Mouse (Mus musculus) CH12.LX (cell line): ENCODE results near the gene Narfl. TPM values are rescaled to one million over a fixed set of nuclear protein-coding genes. Genes with fewer than 3 reads are reported as not detected.
A peak's percentile ranks its signal among the peaks of the same experiment; 100 is the strongest.

Experiments
- DNase-seq: peaks from one replicate; pipeline ENCODE4 v3.0.0-alpha.2; 2013; ENCODE audit errors: extremely low read depth
- H3K27ac ChIP-seq: 2 replicates; pipeline ENCODE4 v1.5.1; 2012; ENCODE audit warnings: low read depth, mild to moderate bottlenecking, control low read depth, moderate library complexity; ENCODE audit not compliant: insufficient read depth
- H3K27me3 ChIP-seq: replicated peaks from 2 replicates; pipeline ENCODE3; 2012; ENCODE audit warnings: inconsistent platforms
- H3K36me3 ChIP-seq, 2 experiments: replicated peaks in 1 of 2; 2 replicates each; pipeline versions ENCODE3 to v1.6.1; 2012; ENCODE audit warnings: inconsistent platforms in 1 of 2, low read length in 1 of 2, mild to moderate bottlenecking in 1 of 2, mixed read lengths in 1 of 2, moderate library complexity in 1 of 2; ENCODE audit not compliant: control insufficient read depth in 1 of 2, insufficient read depth in 1 of 2
- H3K4me1 ChIP-seq, 2 experiments: 2 replicates each; pipeline ENCODE4 v1.6.1; 2012; ENCODE audit warnings: inconsistent platforms in 1 of 2, moderate library complexity in 1 of 2; ENCODE audit not compliant: insufficient read depth in 2 of 2, control insufficient read depth in 1 of 2
- H3K4me2 ChIP-seq: 2 replicates; pipeline ENCODE4 v1.6.1; 2012; ENCODE audit warnings: low read depth, mild to moderate bottlenecking, control low read depth; ENCODE audit not compliant: poor library complexity, insufficient read depth, severe bottlenecking
- H3K4me3 ChIP-seq, 3 experiments: fragments of 150-350 bp in 1 of 3; sonication (generic) in 1 of 3; replicated peaks in 1 of 3; 2 replicates each; pipeline versions ENCODE3 to v1.5.1; 2011 to 2012; ENCODE audit warnings: low read depth in 2 of 3, low read length in 2 of 3, mild to moderate bottlenecking in 2 of 3, moderate library complexity in 2 of 3, control low read depth in 1 of 3, improper control_type of control experiment in 1 of 3, inconsistent platforms in 1 of 3, mixed read lengths in 1 of 3; ENCODE audit not compliant: poor library complexity in 1 of 3
- H3K79me2 ChIP-seq: replicated peaks from 2 replicates; pipeline ENCODE4 v1.6.1; 2012; ENCODE audit warnings: mild to moderate bottlenecking, moderate library complexity; ENCODE audit not compliant: control insufficient read depth, poor library complexity, insufficient read depth, severe bottlenecking; ENCODE audit errors: extremely low read depth
- H3K9ac ChIP-seq: 2 replicates; pipeline ENCODE4 v1.6.1; 2012; ENCODE audit warnings: low read depth, mild to moderate bottlenecking, control low read depth, moderate library complexity; ENCODE audit not compliant: insufficient read depth
- H3K9me3 ChIP-seq: replicated peaks from 2 replicates; pipeline ENCODE3; 2012; ENCODE audit warnings: low read length, inconsistent platforms, mixed read lengths
- BHLHE40 ChIP-seq: IDR thresholded peaks from 2 replicates; pipeline ENCODE4 v1.6.1; 2011; ENCODE audit warnings: mild to moderate bottlenecking, low read depth, low read length, improper control_type of control experiment
- CHD1 ChIP-seq: IDR thresholded peaks from 2 replicates; pipeline ENCODE4 v1.6.1; 2012; ENCODE audit warnings: low read depth, low read length, improper control_type of control experiment, inconsistent platforms
- CTCF ChIP-seq, 2 experiments: IDR thresholded peaks in 1 of 2; conservative IDR thresholded peaks in 1 of 2; 2 replicates each; pipeline ENCODE4 v1.5.1; 2011 to 2012; ENCODE audit warnings: low read depth in 2 of 2, low read length in 2 of 2, improper control_type of control experiment in 1 of 2, inconsistent platforms in 1 of 2, mild to moderate bottlenecking in 1 of 2, moderate library complexity in 1 of 2
- E2F4 ChIP-seq: IDR thresholded peaks from 2 replicates; pipeline ENCODE4 v1.6.1; 2011; ENCODE audit warnings: low read depth, low read length, improper control_type of control experiment; ENCODE audit not compliant: insufficient replicate concordance
- ETS1 ChIP-seq: conservative IDR thresholded peaks from 2 replicates; pipeline ENCODE4 v1.6.1; 2012; ENCODE audit warnings: low read depth, mild to moderate bottlenecking, inconsistent platforms, low read length, improper control_type of control experiment, moderate library complexity
- HCFC1 ChIP-seq: IDR thresholded peaks from 2 replicates; pipeline ENCODE4 v1.6.1; 2012; ENCODE audit warnings: low read depth, mild to moderate bottlenecking, inconsistent platforms, low read length, improper control_type of control experiment
- JUND ChIP-seq: conservative IDR thresholded peaks from 2 replicates; pipeline ENCODE4 v1.6.1; 2011; ENCODE audit warnings: low read depth, low read length, improper control_type of control experiment
- KAT2A ChIP-seq: IDR thresholded peaks from 2 replicates; pipeline ENCODE4 v1.6.1; 2012; ENCODE audit warnings: low read length, improper control_type of control experiment, inconsistent platforms; ENCODE audit not compliant: insufficient replicate concordance
- MAFK ChIP-seq: IDR thresholded peaks from 2 replicates; pipeline ENCODE4 v1.6.1; 2011; ENCODE audit warnings: low read length, improper control_type of control experiment; ENCODE audit not compliant: insufficient replicate concordance
- MAX ChIP-seq: IDR thresholded peaks from 2 replicates; pipeline ENCODE4 v1.6.1; 2011; ENCODE audit warnings: low read length, improper control_type of control experiment
- MAZ ChIP-seq: IDR thresholded peaks from 2 replicates; pipeline ENCODE4 v1.6.1; 2012; ENCODE audit warnings: low read depth, mild to moderate bottlenecking, inconsistent platforms, low read length, improper control_type of control experiment, moderate library complexity
- NELFE ChIP-seq: IDR thresholded peaks from 2 replicates; pipeline ENCODE4 v1.6.1; 2011; ENCODE audit warnings: low read depth, low read length, improper control_type of control experiment
- PAX5 ChIP-seq: IDR thresholded peaks from 2 replicates; pipeline ENCODE4 v1.6.1; 2012; ENCODE audit warnings: low read length, inconsistent platforms, mixed read lengths
- POLR2A ChIP-seq: IDR thresholded peaks from 2 replicates; pipeline ENCODE4 v1.6.1; 2011; ENCODE audit warnings: low read depth, mild to moderate bottlenecking, improper control_type of control experiment, low read length
- SIN3A ChIP-seq: IDR thresholded peaks from 2 replicates; pipeline ENCODE4 v1.6.1; 2012; ENCODE audit warnings: low read length, improper control_type of control experiment, inconsistent platforms
- UBTF ChIP-seq: IDR thresholded peaks from 2 replicates; pipeline ENCODE4 v1.6.1; 2012; ENCODE audit warnings: low read depth, mild to moderate bottlenecking, inconsistent platforms, low read length, improper control_type of control experiment, moderate library complexity
- USF1 ChIP-seq: IDR thresholded peaks from 2 replicates; pipeline ENCODE4 v1.6.1; 2014; ENCODE audit warnings: low read depth, mild to moderate bottlenecking, inconsistent platforms, low read length, improper control_type of control experiment
- USF2 ChIP-seq: conservative IDR thresholded peaks from 2 replicates; pipeline ENCODE4 v1.6.1; 2011; ENCODE audit warnings: low read depth, low read length, improper control_type of control experiment
- ZC3H11A ChIP-seq: IDR thresholded peaks from 2 replicates; pipeline ENCODE4 v1.6.1; 2012; ENCODE audit warnings: low read depth, mild to moderate bottlenecking, inconsistent platforms, low read length, improper control_type of control experiment
- ZKSCAN1 ChIP-seq: IDR thresholded peaks from 2 replicates; pipeline ENCODE4 v1.6.1; 2012; ENCODE audit warnings: low read depth, inconsistent platforms, low read length, improper control_type of control experiment, borderline replicate concordance
- ZNF384 ChIP-seq: IDR thresholded peaks from 2 replicates; pipeline ENCODE4 v1.6.1; 2012; ENCODE audit warnings: low read depth, low read length, improper control_type of control experiment, inconsistent platforms
- dilution Hi-C: fragments of 300-500 bp; cut with MboI; formaldehyde crosslinking; loops from 2 replicates; pipeline ENCODE4 v1.14.3; 2020; ENCODE audit warnings: low sequenced_read_pairs; ENCODE audit not compliant: extremely low pct_unique_long_range_greater_than_20kb, extremely low pct_ligation_motif_present
- in situ Hi-C: fragments of 300-500 bp; cut with MboI; formaldehyde crosslinking; loops from 3 replicates; pipeline ENCODE4 v1.14.3; 2019; ENCODE audit warnings: low sequenced_read_pairs, low pct_ligation_motif_present, low pct_unique_long_range_greater_than_20kb, mixed read lengths
- polyA plus RNA-seq: library from polyadenylated mRNA; unstranded; fragments of >175 nt; gene quantifications from 2 replicates; pipeline ENCODE4 v1.2.1, GENCODE M21; 2012; ENCODE audit warnings: low read depth; ENCODE audit not compliant: insufficient read length
- total RNA-seq, 2 experiments: library from RNA; depleted of rRNA; stranded (reverse); fragments of 300-350 nt in 1 of 2; fragments of >200 nt in 1 of 2; gene quantifications; 2 replicates each; pipeline ENCODE4 v1.2.3; 2012 to 2014

Gene Narfl
- total and polyA plus RNA-seq, 3 experiments: 13.3 to 22.0 (median 16.5) TPM

GRCm38 (mm10) chr17:25824362-25825142 is 51.0 kb downstream of the Narfl start:
- Histone ChIP-seq H3K4me3 (peak overlapping the region; percentile 85 to 89 (median 85)), H3K79me2 (no peaks in the 10 kb centered on the region), H3K9ac (peak overlapping the region; percentile 91), H3K4me1 (peaks cover 25 to 43% of the 10 kb centered on the region in 2 experiments), H3K36me3 (peaks cover 32 to 46% of the 10 kb centered on the region in 2 experiments), H3K27ac (no peak overlapping the region), H3K4me2 (peak overlapping the region; percentile 85), H3K9me3 (no peaks in the 10 kb centered on the region), H3K27me3 (peaks cover 29% of the 10 kb centered on the region)
- dilution Hi-C loops: no loop called here
- TF ChIP-seq CHD1 (no peak), NELFE (no peak)
- in situ Hi-C loops: no loop called here
- peak; percentile 55 for DNase-seq

- Histone ChIP-seq H3K9ac (no peak overlapping the region), H3K79me2 (no peaks in the 10 kb centered on the region), H3K36me3 (peaks cover 36 to 53% of the 10 kb centered on the region in 2 experiments), H3K27ac (no peak overlapping the region), H3K4me3 (peak overlapping the region in 1 of 3 experiments; percentile 10), H3K9me3 (no peaks in the 10 kb centered on the region), H3K27me3 (peaks cover 21% of the 10 kb centered on the region), H3K4me2 (peak overlapping the region; percentile 85; the same call in 1 of the 2 replicates), H3K4me1 (peaks cover 19 to 43% of the 10 kb centered on the region in 2 experiments)
- in situ Hi-C loops: no loop called here
- TF ChIP-seq PAX5 (no peak), MAFK (no peak), MAX (no peak), HCFC1 (no peak), ZKSCAN1 (no peak), KAT2A (no peak), E2F4 (no peak), POLR2A (no peak), ZC3H11A (no peak), USF1 (no peak), MAZ (no peak), SIN3A (no peak), USF2 (no peak), ZNF384 (no peak), CTCF (conservative IDR thresholded peaks at IDR 0.05 in 1 of 2, IDR thresholded peaks at IDR 0.05 in 1 of 2; ENCODE audit: low read depth in 2 of 2, low read length in 2 of 2) (no peak), ETS1 (no peak), JUND (no peak), BHLHE40 (no peak), CHD1 (no peak), UBTF (no peak)
- dilution Hi-C loops: no loop called here
- DNase-seq: no peak
These were observed 51.7 kb downstream of the Narfl start for GRCm38 (mm10) chr17:25825311-25825710.
